Mouse (Mus musculus): Measurements from ENCODE around the gene Ankrd54. TPM values are rescaled to one million over a fixed set of nuclear protein-coding genes. Genes with fewer than 3 reads are reported as not detected.

Ankrd54 gene
- total RNA-seq, 1 experiment = 25.4 TPM

DNA sequence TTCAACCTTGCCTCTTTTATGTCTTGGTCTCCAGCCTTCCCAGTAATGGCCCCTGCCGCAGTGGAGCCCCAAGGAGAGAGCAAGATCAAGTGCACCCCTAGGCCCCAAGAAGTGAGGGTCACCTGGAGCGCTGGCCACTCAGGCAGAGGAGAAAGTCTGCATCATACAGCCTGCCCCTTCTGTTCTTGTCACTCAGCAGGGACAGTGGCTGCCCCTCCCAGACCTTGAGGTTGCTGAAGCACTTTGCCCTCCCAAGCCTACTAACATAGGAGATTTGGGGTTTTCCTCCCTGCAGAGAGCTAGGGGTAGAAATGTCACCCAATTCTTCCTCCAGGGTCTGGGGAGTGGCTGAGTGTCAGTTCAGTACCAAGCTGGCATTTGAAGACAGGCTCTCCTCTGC lies 10.3 kb downstream of the Ankrd54 start:
- peaks cover 26% of the 10 kb centered on the region; the same call in 1 of the 2 replicates for H3K36me3 ChIP-seq (ENCODE audit: control insufficient read depth, insufficient read depth, low read length, poor library complexity, severe bottlenecking)
- H3K9me3 ChIP-seq (ENCODE audit: control insufficient read depth, insufficient read depth, low read depth, low read length) = no peaks in the 10 kb centered on the region
- H3K4me1 ChIP-seq (ENCODE audit: control insufficient read depth in 2 of 2, insufficient read depth in 2 of 2, low read length in 2 of 2, poor library complexity in 1 of 2) = peaks cover 11 to 12% of the 10 kb centered on the region in 2 experiments; a peak in 2 of 4 replicates
- H3K9ac ChIP-seq (ENCODE audit: insufficient read depth, low read depth, low read length, poor library complexity, severe bottlenecking) = no peak overlapping the region
- TF ChIP-seq MAFK (IDR thresholded peaks at IDR 0.05; ENCODE audit: insufficient read depth, low read depth, low read length) (no peak), CHD2 (IDR thresholded peaks at IDR 0.05; ENCODE audit: low read depth, low read length) (no peak), ZNF384 (IDR thresholded peaks at IDR 0.05; ENCODE audit: low read depth, low read length) (no peak), ZC3H11A (IDR thresholded peaks at IDR 0.05; ENCODE audit: borderline replicate concordance, low read depth, low read length) (no peak), HCFC1 (IDR thresholded peaks at IDR 0.05; ENCODE audit: borderline replicate concordance, insufficient read depth, low read length) (no peak)
- in situ Hi-C loops (cut with MboI; ENCODE audit: low sequenced_read_pairs in 2 of 2, unreplicated experiment in 2 of 2) = no loop called here
- H3K4me3 ChIP-seq (ENCODE audit: insufficient read depth in 1 of 2, low read depth in 1 of 2, low read length in 2 of 2, poor library complexity in 1 of 2, severe bottlenecking in 1 of 2) = no peak overlapping the region
- H3K27ac ChIP-seq (ENCODE audit: insufficient read depth, low read depth, low read length, poor library complexity, severe bottlenecking) = peak overlapping the region; percentile 69
- no peak for DNase-seq (ENCODE audit: low read depth, low spot score)

GRCm38 (mm10) chr15:79051461-79052360 lies 11.0 kb downstream of the Ankrd54 start:
- peaks cover 11 to 12% of the 10 kb centered on the region in 2 experiments; a peak in 2 of 4 replicates for H3K4me1 ChIP-seq (ENCODE audit: control insufficient read depth in 2 of 2, insufficient read depth in 2 of 2, low read length in 2 of 2, poor library complexity in 1 of 2)
- peak overlapping the region; percentile 32; the same call in 1 of the 2 replicates for H3K9ac ChIP-seq (ENCODE audit: insufficient read depth, low read depth, low read length, poor library complexity, severe bottlenecking)
- H3K9me3 ChIP-seq (ENCODE audit: control insufficient read depth, insufficient read depth, low read depth, low read length) = no peaks in the 10 kb centered on the region
- TF ChIP-seq MAFK (IDR thresholded peaks at IDR 0.05; ENCODE audit: insufficient read depth, low read depth, low read length) (no peak), ZNF384 (IDR thresholded peaks at IDR 0.05; ENCODE audit: low read depth, low read length) (no peak), HCFC1 (IDR thresholded peaks at IDR 0.05; ENCODE audit: borderline replicate concordance, insufficient read depth, low read length) (no peak), ZC3H11A (IDR thresholded peaks at IDR 0.05; ENCODE audit: borderline replicate concordance, low read depth, low read length) (no peak), CHD2 (IDR thresholded peaks at IDR 0.05; ENCODE audit: low read depth, low read length) (no peak)
- peak overlapping the region; percentile 69 for H3K27ac ChIP-seq (ENCODE audit: insufficient read depth, low read depth, low read length, poor library complexity, severe bottlenecking)
- H3K4me3 ChIP-seq (ENCODE audit: insufficient read depth in 1 of 2, low read depth in 1 of 2, low read length in 2 of 2, poor library complexity in 1 of 2, severe bottlenecking in 1 of 2) = 0 out of 4 replicates have a peak overlapping the region, but pooled peaks of 1 of the 2 experiments have one; percentile 42
- no peak for DNase-seq (ENCODE audit: low read depth, low spot score)
- H3K36me3 ChIP-seq (ENCODE audit: control insufficient read depth, insufficient read depth, low read length, poor library complexity, severe bottlenecking) = peaks cover 26% of the 10 kb centered on the region; the same call in 1 of the 2 replicates
- in situ Hi-C loops (cut with MboI; ENCODE audit: low sequenced_read_pairs in 2 of 2, unreplicated experiment in 2 of 2) = no loop called here

- Histone ChIP-seq H3K9ac (ENCODE audit: insufficient read depth, low read depth, low read length, poor library complexity, severe bottlenecking) (0 out of 2 replicates have a peak overlapping the region, but pooled peaks have one; percentile 32), H3K27ac (ENCODE audit: insufficient read depth, low read depth, low read length, poor library complexity, severe bottlenecking) (no peak overlapping the region), H3K36me3 (ENCODE audit: control insufficient read depth, insufficient read depth, low read length, poor library complexity, severe bottlenecking) (peaks cover 21% of the 10 kb centered on the region; the same call in 1 of the 2 replicates), H3K9me3 (ENCODE audit: control insufficient read depth, insufficient read depth, low read depth, low read length) (no peaks in the 10 kb centered on the region), H3K4me1 (ENCODE audit: control insufficient read depth in 2 of 2, insufficient read depth in 2 of 2, low read length in 2 of 2, poor library complexity in 1 of 2) (peaks cover 11 to 12% of the 10 kb centered on the region in 2 experiments; a peak in 2 of 4 replicates), H3K4me3 (ENCODE audit: insufficient read depth in 1 of 2, low read depth in 1 of 2, low read length in 2 of 2, poor library complexity in 1 of 2, severe bottlenecking in 1 of 2) (no peak overlapping the region)
- in situ Hi-C loops (cut with MboI; ENCODE audit: low sequenced_read_pairs in 2 of 2, unreplicated experiment in 2 of 2) = no loop called here
- DNase-seq (ENCODE audit: low read depth, low spot score) = no peak
- TF ChIP-seq CHD2 (IDR thresholded peaks at IDR 0.05; ENCODE audit: low read depth, low read length) (no peak), MAFK (IDR thresholded peaks at IDR 0.05; ENCODE audit: insufficient read depth, low read depth, low read length) (no peak), ZNF384 (IDR thresholded peaks at IDR 0.05; ENCODE audit: low read depth, low read length) (no peak), HCFC1 (IDR thresholded peaks at IDR 0.05; ENCODE audit: borderline replicate concordance, insufficient read depth, low read length) (no peak), ZC3H11A (IDR thresholded peaks at IDR 0.05; ENCODE audit: borderline replicate concordance, low read depth, low read length) (no peak)
Observed at GRCm38 (mm10) chr15:79050964-79051363, 11.7 kb downstream of the Ankrd54 start.

GRCm38 (mm10) chr15:79050160-79050845 lies 12.4 kb downstream of the Ankrd54 start:
- H3K9me3 ChIP-seq (ENCODE audit: control insufficient read depth, insufficient read depth, low read depth, low read length) = no peaks in the 10 kb centered on the region
- no peak for DNase-seq (ENCODE audit: low read depth, low spot score)
- H3K27ac ChIP-seq (ENCODE audit: insufficient read depth, low read depth, low read length, poor library complexity, severe bottlenecking) = no peak overlapping the region
- H3K4me3 ChIP-seq (ENCODE audit: insufficient read depth in 1 of 2, low read depth in 1 of 2, low read length in 2 of 2, poor library complexity in 1 of 2, severe bottlenecking in 1 of 2) = no peak overlapping the region
- no peak overlapping the region for H3K9ac ChIP-seq (ENCODE audit: insufficient read depth, low read depth, low read length, poor library complexity, severe bottlenecking)
- no peak for TF ChIP-seq ZNF384 (IDR thresholded peaks at IDR 0.05; ENCODE audit: low read depth, low read length)
- TF ChIP-seq CHD2 (IDR thresholded peaks at IDR 0.05; ENCODE audit: low read depth, low read length) = no peak
- TF ChIP-seq ZC3H11A (IDR thresholded peaks at IDR 0.05; ENCODE audit: borderline replicate concordance, low read depth, low read length) = no peak
- no peak for TF ChIP-seq HCFC1 (IDR thresholded peaks at IDR 0.05; ENCODE audit: borderline replicate concordance, insufficient read depth, low read length)
- no peak for TF ChIP-seq MAFK (IDR thresholded peaks at IDR 0.05; ENCODE audit: insufficient read depth, low read depth, low read length)
- H3K4me1 ChIP-seq (ENCODE audit: control insufficient read depth in 2 of 2, insufficient read depth in 2 of 2, low read length in 2 of 2, poor library complexity in 1 of 2) = peaks cover 11 to 12% of the 10 kb centered on the region in 2 experiments; a peak in 2 of 4 replicates
- in situ Hi-C loops (cut with MboI; ENCODE audit: low sequenced_read_pairs in 2 of 2, unreplicated experiment in 2 of 2) = no loop called here
- H3K36me3 ChIP-seq (ENCODE audit: control insufficient read depth, insufficient read depth, low read length, poor library complexity, severe bottlenecking) = peaks cover 15% of the 10 kb centered on the region; the same call in 1 of the 2 replicates
